Mouse (Mus musculus): ENCODE measurements around the gene Aurkaip1. TPM values are rescaled to one million over a fixed set of nuclear protein-coding genes. Genes with fewer than 3 reads are reported as not detected.
A peak's percentile ranks its signal among the peaks of the same experiment; 100 is the strongest.

Aurkaip1 gene
- total RNA-seq, 2 experiments from 2014 or later = 98.5 to 101 TPM

DNA sequence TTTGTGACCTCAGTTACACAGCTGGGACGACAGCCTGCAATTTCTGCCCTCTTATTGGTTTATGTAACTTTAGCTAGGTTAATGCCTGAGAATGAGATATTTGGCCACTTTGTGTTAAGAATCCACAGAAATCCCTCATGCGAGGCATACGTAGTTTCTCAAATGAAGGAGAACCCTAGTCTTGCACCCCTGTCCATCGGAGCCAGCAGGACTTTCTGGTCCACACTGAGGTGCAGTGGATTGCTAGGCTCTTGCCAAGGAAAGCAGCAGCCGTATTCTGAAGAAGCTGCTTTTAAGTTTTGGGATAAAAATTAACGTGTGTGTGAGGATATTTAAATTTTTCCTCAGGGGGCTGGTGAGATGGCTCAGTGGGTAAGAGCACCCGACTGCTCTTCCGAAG lies 476 bp upstream of the Aurkaip1 start:
- intact Hi-C loops (cut with DNase I) = loop anchor here (2.0 kb wide), 2 partner anchors 16 to 112 kb away; partner anchors contain the start of genes Dvl1 and Ube2j2
- DNase-seq (ENCODE audit: extremely low spot score in 1 of 2, low spot score in 2 of 2) = no peak
- no peak overlapping the region for H3K27ac ChIP-seq
- H3K4me3 ChIP-seq = peak overlapping the region; percentile 65
- no peak for TF ChIP-seq CTCF (IDR thresholded peaks at IDR 0.05)

GRCm38 (mm10) chr4:155831831-155832230 lies 759 bp downstream of the Aurkaip1 start:
- DNase-seq (ENCODE audit: extremely low spot score in 1 of 2, low spot score in 2 of 2) = no peak
- Histone ChIP-seq H3K4me3 (peak overlapping the region; percentile 65), H3K27ac (peak overlapping the region; percentile 91)
- TF ChIP-seq CTCF (IDR thresholded peaks at IDR 0.05) = no peak
- intact Hi-C loops (cut with DNase I) = loop anchor here (1.0 to 2.0 kb wide), 3 partner anchors 15 to 111 kb away; partner anchors contain the start of genes Dvl1 and Ube2j2

- Histone ChIP-seq H3K27ac (peak overlapping the region; percentile 91; the same call in 1 of the 2 replicates), H3K4me3 (peak overlapping the region; percentile 65)
- no peak for DNase-seq (ENCODE audit: extremely low spot score in 1 of 2, low spot score in 2 of 2)
- TF ChIP-seq CTCF (IDR thresholded peaks at IDR 0.05) = no peak
- intact Hi-C loops (cut with DNase I) = no loop called here
Measured at GRCm38 (mm10) chr4:155832321-155832720, 1.2 kb downstream of the Aurkaip1 start.

GRCm38 (mm10) chr4:155833234-155833633 lies 2.2 kb downstream of the Aurkaip1 start:
- H3K27ac ChIP-seq = no peak overlapping the region
- no peak overlapping the region for H3K4me3 ChIP-seq
- intact Hi-C loops (cut with DNase I) = no loop called here
- DNase-seq (ENCODE audit: extremely low spot score in 1 of 2, low spot score in 2 of 2) = no peak
- TF ChIP-seq CTCF (IDR thresholded peaks at IDR 0.05) = no peak

DNA sequence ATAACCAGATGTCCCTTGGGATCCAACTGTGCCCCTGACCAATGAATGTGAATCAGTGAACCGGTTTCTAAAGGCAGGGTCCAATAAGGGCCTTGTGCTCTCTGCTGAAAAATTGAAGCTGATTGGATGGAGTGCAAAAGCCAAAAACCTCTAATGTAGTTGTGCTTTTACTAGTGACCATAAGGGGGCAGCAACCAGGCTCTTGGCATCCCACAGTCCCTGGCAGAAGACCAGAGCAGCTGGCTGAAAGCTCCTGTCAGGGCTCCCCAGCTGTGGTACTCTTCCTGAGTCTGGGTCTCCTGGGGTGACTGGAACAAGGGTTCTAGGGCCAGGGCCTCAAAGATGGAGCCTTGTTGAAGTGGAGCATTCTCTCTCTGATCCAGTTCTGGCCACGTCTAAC lies 2.8 kb downstream of the Aurkaip1 start:
- Histone ChIP-seq H3K4me3 (no peak overlapping the region), H3K27ac (peak overlapping the region; percentile 26)
- intact Hi-C loops (cut with DNase I) = no loop called here
- DNase-seq (ENCODE audit: extremely low spot score in 1 of 2, low spot score in 2 of 2) = peak; percentile 58 to 64
- TF ChIP-seq CTCF (IDR thresholded peaks at IDR 0.05) = peak; percentile 83

GRCm38 (mm10) chr4:155837404-155838010 lies 6.4 kb downstream of the Aurkaip1 start:
- intact Hi-C loops (cut with DNase I) = no loop called here
- Histone ChIP-seq H3K4me3 (no peak overlapping the region), H3K27ac (no peak overlapping the region)
- no peak for TF ChIP-seq CTCF (IDR thresholded peaks at IDR 0.05)
- no peak for DNase-seq (ENCODE audit: extremely low spot score in 1 of 2, low spot score in 2 of 2)

DNA sequence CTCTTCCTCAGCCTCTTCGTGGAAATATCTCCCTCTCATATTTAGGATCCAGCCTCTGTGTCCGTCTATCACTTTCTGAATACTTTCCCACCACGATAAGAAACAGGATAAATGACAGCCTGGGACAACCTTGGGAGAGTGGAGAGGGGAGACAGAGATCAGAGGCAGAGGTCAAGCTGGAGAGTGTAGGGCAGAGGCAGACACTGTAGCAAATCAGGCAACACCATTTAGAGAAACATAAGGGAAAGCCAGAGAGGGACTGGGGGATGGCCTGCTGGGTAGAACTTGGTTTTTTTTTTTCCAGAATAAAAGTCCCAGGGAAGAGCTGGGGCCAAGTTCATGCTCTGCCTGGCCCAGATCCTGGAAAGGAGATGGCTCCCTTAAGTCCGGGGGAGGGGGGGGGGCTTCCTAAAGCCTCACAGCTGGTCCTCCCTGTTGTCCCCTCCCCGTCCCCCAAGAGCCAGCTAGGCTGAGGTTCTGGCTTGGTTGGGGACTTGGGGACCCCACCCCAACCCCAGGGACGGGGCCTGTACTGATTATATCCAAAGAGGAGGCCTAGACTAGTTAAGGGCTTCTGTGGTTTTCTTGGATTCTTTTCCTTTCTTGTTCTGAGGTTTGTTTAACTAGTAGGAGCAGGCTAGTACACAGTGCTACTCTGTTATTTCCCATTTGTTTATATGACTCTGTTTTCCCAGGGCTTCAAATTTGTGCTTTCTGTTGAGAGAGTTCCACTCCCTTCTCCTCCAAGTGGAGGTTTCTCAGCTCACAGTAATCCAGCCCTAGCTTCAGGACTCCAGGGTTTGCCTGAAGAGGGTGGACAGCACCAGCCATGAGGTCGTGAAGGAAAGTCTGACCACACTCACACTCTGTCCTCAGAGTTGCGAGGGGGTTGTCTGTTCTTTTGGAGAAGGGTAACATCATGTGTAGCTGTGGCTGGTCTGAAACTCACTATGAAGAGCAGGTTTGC lies 7.4 kb downstream of the Aurkaip1 start:
- Histone ChIP-seq H3K27ac (no peak overlapping the region), H3K4me3 (no peak overlapping the region)
- intact Hi-C loops (cut with DNase I) = no loop called here
- no peak for TF ChIP-seq CTCF (IDR thresholded peaks at IDR 0.05)
- no peak for DNase-seq (ENCODE audit: extremely low spot score in 1 of 2, low spot score in 2 of 2)

DNA sequence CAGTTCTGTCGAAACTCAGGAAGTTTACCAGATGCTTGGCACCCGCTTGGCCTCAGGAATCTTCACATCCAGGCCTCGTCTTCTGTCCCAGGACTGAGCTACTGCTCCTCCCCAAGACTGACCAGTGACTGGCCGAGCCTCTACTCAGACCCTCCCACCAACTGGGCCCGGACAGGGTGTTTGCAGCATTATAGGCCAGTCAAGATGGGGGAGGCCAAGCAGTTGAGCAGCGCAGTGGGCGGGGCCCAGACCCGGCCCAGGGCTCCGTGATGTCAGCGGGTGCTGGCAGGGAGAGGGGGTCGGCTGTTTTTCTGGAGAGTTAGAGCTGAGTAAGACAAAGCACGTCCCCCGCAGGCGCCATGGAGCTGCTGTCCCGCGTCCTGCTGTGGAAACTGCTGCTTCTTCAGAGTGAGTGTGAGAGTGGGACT lies 8.4 kb downstream of the Aurkaip1 start, which contains the start of gene Mxra8:
Gene Mxra8, plus strand, starts transcription at position 198 of the 428 bp plus-strand sequence.
- peak within 1 kb of the TSS; percentile 26; the same call in 1 of the 2 replicates for H3K4me3 ChIP-seq
- peak in 1 of 2 experiments; percentile 18 for DNase-seq (ENCODE audit: extremely low spot score in 1 of 2, low spot score in 2 of 2)
- intact Hi-C loops (cut with DNase I) = no loop called here
- H3K27ac ChIP-seq = no peak within 1 kb of the TSS; the same call in 1 of the 2 replicates
- no peak for TF ChIP-seq CTCF (IDR thresholded peaks at IDR 0.05)

DNA sequence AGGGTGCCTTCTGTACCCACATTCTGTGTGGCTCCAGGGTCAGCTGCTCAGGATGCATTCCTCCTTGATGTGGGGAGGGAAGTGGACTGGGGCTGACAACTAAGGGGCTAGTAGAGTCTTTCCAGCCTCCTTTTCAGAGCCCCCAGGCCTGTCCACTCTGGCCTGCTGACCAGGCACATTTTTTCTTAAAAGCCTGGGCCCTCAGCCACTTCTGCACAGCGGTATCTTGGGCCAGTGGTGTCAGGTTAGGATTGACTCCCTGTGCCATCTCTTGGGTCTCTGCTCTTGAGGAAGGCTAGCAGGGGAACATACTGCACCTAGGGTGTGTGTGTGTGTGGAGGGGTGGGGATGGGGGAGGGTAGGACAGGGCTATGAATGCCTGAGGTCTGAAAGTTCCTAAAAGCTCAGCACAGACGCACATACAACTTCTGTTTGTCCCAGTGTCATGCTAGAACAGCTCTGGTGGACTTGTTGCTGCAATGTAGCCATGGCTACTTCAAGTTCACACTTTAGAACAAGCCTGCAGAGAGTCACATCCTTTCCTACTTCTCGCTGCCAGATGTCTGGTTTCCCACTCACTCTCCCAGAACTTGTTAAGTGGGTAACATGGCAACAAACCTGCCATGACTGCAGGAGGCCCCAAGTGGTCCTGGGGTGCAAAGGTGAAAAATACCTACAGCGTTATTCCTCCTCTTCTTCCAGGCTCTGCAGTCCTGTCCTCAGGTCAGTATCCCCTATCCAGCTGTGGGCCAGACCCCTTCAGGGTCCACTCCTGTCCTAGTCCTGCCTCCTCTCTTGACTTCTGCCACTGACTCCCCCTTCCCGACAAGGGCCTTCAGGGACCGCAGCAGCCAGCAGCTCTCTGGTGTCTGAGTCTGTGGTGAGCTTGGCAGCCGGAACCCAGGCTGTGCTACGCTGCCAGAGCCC lies 9.3 kb downstream of the Aurkaip1 start:
- intact Hi-C loops (cut with DNase I) = no loop called here
- no peak for DNase-seq (ENCODE audit: extremely low spot score in 1 of 2, low spot score in 2 of 2)
- Histone ChIP-seq H3K4me3 (peak overlapping the region; percentile 38), H3K27ac (no peak overlapping the region; the same call in 1 of the 2 replicates)
- no peak for TF ChIP-seq CTCF (IDR thresholded peaks at IDR 0.05)

DNA sequence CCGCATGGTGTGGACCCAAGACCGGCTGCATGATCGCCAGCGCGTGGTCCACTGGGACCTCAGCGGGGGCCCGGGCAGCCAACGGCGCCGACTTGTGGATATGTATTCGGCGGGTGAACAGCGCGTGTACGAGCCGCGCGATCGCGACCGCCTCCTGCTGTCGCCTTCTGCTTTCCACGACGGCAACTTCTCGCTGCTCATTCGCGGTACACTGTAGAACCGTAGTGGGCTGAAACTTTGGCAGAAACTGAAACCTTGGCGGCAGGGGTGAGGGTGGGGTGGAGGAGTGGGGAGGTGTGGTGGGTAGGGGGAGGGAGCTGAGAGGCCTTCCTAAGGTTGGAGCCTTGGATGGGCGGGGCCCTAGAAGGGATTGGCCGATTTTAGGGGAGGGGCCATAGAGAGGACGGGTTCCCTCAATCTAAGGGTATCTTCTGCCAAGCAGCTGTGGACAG lies 10.0 kb downstream of the Aurkaip1 start:
- Histone ChIP-seq H3K27ac (no peak overlapping the region), H3K4me3 (peak overlapping the region; percentile 38)
- peak; percentile 22 for TF ChIP-seq CTCF (IDR thresholded peaks at IDR 0.05)
- DNase-seq (ENCODE audit: extremely low spot score in 1 of 2, low spot score in 2 of 2) = peak in 1 of 2 experiments; percentile 36
- intact Hi-C loops (cut with DNase I) = no loop called here

Measured in left cerebral cortex, adult 2 months (tissue).